Mouse (Mus musculus): ENCODE results near the gene Ccdc142.

DNA sequence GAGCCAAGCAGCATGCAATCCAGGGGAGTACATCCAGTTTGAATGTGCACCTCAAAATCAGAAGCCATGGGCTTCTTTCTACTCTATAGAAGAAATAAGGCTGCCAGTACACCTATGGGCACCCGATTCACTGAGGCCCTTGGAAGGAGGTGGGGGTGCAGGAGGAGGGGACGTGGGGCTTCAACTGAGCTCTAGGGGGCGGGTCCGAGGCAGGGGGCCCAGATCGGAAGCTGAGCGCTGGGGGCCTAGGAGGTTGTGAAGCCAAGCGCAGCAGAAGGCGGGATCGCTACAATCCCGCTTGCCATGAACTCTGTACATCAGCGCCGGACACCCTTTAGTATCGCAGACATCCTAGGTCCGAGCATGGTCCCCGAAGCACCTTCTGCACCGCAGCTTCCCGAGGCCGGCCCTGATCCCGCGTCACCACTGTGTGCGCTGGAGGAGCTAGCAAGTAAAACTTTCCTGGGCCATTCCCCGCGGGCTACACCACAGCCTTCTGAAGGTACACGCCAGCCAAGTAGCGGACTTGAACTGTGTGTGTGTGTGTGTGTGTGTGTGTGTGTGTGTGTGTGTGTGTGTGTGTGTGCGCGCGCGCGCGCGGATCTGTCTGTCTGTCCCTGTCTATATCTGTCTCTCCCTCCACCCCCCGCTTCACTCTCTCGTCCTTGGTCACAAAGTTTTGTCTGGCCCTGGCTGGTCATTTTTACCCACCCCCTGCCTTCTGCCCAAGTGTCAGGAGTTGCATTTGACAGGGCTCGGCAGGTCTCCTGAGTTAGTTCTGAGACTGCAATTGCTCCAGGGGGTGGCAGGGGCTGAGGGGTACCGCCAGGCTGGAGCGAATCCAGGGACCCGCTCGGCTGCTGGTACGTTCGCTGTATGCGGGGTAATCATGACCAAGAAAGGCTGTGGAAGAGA lies 15.0 kb upstream of the Ccdc142 start, which contains the start of gene Lbx2:
- TF ChIP-seq CTCF (IDR thresholded peaks at IDR 0.05; ENCODE audit: low read depth, low read length) (no peak), GATA1 (IDR thresholded peaks at IDR 0.05; ENCODE audit: borderline replicate concordance, low read length) (no peak)
